Mouse (Mus musculus) spleen, embryonic (tissue): ENCODE data around the gene C3.

ENCODE experiments used
- CTCF ChIA-PET: fragments of 350-600 bp; sonication (Branson Sonifier 250); formaldehyde crosslinking; loops from one replicate; lab custom pipeline; 2022; lab: Charles Lee

Gene C3

DNA sequence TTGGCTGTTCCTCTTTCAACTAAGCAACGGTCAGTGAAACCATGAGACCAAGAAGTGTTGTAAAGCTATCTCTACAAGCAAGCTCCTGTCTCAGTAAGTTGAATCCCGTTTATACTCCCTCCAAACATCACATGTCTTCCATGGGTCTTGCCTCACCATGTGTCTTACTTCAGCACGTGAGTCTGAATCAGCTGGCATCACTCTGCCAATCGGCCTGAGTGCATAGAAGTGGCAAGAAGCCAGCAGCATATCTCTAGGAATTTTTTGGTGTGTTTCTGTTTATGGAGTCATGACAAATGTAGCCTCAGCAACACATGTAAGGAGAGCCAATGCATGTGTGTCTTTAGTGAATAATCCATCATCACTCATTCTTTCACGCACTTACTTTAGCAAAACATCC lies 55.6 kb downstream of the C3 start:
- CTCF ChIA-PET, result no interaction called here

GRCm38 (mm10) chr17:57170616-57171260 lies 57.2 kb downstream of the C3 start:
- CTCF ChIA-PET, result interaction anchor here (0.6 to 1.2 kb wide), 2 partner anchors 19 to 20 kb away, joined by 3 to 4 read pairs; no protein-coding TSS in a partner anchor

GRCm38 (mm10) chr17:57166800-57167791 lies 60.8 kb downstream of the C3 start:
- CTCF ChIA-PET, result interaction anchor here (0.6 to 1.2 kb wide), 5 partner anchors 63 to 501 kb away, joined by 3 to 10 read pairs (median 4); no protein-coding TSS in a partner anchor
